Mouse (Mus musculus): ENCODE measurements around the gene Fam81b. TPM values are rescaled to one million over a fixed set of nuclear protein-coding genes. Genes with fewer than 3 reads are reported as not detected.

Fam81b gene
- polyA plus RNA-seq (2012; rRNA removed), result 0.05 and 0.15 TPM in 2 replicates

DNA sequence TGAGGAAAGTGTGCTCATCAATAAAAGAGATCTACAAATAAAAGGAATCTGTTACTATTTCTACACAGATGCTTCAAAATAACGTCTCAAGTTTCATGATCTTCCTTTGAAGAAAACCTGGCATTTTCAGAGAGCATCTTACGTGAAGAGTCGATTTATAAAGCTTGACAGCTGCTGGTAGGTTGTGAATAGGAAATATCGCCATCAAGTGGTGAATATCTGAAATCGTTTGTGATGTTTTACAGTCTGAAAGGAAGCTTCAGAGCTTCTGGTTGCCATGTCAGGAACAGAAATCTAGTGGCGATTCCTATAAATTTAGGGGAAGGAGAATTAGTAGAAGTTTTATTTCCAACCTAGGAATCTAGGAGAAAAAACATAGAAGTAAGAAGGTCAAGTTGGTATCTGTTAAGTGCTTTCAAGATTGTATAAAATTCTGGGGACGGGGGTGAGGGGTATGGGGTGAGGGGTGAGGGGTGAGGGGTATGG, at the start of gene Fam81b:
Fam81b (minus strand) TSS at position 436 of the 486 bp plus-strand sequence.

Other genes starting within 250 kb of the Fam81b start
- 2.5 and 2.8 TPM in 2 replicates for gene Gpr150, start 248.1 kb downstream of the Fam81b start, polyA plus RNA-seq (2012; rRNA removed)
- gene Arsk, start 206.4 kb downstream of the Fam81b start, polyA plus RNA-seq (2012; rRNA removed), result 3.5 and 3.6 TPM in 2 replicates
- 14.1 and 14.2 TPM in 2 replicates for gene Ttc37, start 206.3 kb downstream of the Fam81b start, polyA plus RNA-seq (2012; rRNA removed)
- 6.4 and 6.8 TPM in 2 replicates for gene Mctp1, start 79.5 kb upstream of the Fam81b start, polyA plus RNA-seq (2012; rRNA removed)